Mouse (Mus musculus): ENCODE results near the gene Gm266. TPM values are rescaled to one million over a fixed set of nuclear protein-coding genes. Genes with fewer than 3 reads are reported as not detected.
A peak's percentile ranks its signal among the peaks of the same experiment; 100 is the strongest.

The Gm266 gene
- polyA plus RNA-seq, 1 experiment = 0.12 TPM

DNA sequence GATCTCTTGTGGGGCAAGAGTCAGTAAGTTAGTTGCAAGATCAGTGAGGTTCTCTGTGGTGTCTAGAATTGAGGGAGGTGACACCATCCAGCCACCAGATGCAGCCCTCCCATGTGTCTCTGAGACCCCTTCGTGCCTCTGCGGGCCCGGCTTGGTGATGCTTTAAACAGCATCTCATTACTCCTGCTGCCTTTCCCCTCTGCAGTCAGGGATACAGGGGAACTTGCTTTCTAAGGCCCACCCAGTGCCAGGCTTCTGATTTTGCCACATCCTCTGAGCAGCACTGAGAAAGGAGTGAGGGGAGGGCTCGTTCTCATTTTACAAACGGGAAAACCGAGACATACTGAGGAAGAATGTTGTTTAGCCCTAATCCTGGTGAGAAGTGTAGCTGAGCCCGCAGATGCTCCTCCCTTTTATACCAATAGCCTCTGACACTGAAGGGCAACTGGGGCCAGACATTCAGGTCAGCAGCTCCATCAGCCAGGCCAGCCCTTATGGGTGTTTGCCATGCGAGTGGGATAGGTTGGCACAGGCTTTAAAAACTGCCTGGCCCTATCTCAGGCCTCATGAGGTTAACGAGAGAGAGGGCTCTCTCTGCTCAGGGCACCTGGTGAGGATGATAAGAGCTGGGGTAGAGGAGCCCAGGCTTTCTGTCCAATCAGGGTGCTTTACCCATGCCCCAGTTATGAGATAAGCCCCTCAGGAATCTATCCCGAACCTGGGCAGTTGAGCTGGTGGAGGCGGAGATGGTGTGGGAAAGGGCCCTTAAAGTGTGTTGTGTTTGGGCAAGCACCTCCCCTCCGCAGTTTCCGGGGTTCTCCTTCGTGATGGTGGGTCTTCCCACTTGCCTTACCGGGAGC lies 42.4 kb downstream of the Gm266 start:
- TF ChIP-seq POLR2A (IDR thresholded peaks at IDR 0.05; ENCODE audit: borderline replicate concordance, extremely low read depth, low read depth, low read length) (no peak), CTCF (IDR thresholded peaks at IDR 0.05; ENCODE audit: insufficient read depth, low read length) (no peak)
- Histone ChIP-seq H3K4me1 (ENCODE audit: control insufficient read depth, insufficient read depth, low read length) (peaks cover 3% of the 10 kb centered on the region; the same call in 1 of the 2 replicates), H3K4me3 (replicated peaks; ENCODE audit: extremely low read depth, low read depth, low read length) (peak overlapping the region; percentile 63)
- no peak for DNase-seq
- WGBS = 54% methylated on average over 15 of the region's 15 CpGs

DNA sequence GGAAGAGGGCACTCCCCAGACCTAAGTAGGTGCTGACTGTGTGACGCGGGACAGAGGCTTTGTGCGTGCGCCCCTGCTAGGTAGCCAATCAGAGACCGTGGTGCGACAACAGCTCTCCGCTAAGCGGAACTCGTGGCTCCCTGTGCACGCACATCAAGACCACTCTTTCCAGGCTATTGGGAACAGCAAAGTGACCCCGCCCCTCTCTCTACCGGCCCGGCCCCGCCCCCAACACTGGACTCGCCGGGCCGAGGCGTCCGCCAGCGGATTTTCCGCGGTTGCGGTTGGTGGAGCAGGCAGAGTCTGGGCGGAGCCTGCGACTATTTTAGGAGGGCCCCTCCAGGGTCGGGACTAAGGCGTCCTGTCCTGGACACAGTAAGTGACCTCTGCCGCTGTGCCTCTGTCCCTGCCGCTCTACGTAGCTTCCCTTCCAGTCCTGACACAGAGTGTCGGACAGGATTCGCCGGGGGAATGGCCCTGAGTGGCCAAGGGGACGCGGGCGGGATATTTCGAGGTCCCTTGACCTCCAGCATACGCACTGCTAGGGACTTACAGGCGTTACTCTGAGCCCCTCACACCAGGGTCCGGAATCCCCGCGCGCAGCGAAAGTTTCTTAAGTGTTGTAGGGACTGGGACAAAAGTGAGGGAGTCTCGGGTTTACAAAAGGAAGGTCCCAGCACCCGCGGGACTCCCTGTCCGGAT lies 43.2 kb downstream of the Gm266 start, which contains the start of gene Tnfaip2:
TSS of gene Tnfaip2 (plus strand) at position 161 of the 702 bp plus-strand sequence.
- H3K4me1 ChIP-seq (ENCODE audit: control insufficient read depth, insufficient read depth, low read length) = peaks cover 3% of the 10 kb centered on the region; the same call in 1 of the 2 replicates
- peak; percentile 62 for DNase-seq
- peak within 1 kb of the TSS; percentile 63 for H3K4me3 ChIP-seq (replicated peaks; ENCODE audit: extremely low read depth, low read depth, low read length)
- 3% methylated on average over 48 of the region's 48 CpGs for WGBS
- peak; percentile 77; the same call in 1 of the 2 replicates for TF ChIP-seq POLR2A (IDR thresholded peaks at IDR 0.05; ENCODE audit: borderline replicate concordance, extremely low read depth, low read depth, low read length)
- TF ChIP-seq CTCF (IDR thresholded peaks at IDR 0.05; ENCODE audit: insufficient read depth, low read length) = no peak

DNA sequence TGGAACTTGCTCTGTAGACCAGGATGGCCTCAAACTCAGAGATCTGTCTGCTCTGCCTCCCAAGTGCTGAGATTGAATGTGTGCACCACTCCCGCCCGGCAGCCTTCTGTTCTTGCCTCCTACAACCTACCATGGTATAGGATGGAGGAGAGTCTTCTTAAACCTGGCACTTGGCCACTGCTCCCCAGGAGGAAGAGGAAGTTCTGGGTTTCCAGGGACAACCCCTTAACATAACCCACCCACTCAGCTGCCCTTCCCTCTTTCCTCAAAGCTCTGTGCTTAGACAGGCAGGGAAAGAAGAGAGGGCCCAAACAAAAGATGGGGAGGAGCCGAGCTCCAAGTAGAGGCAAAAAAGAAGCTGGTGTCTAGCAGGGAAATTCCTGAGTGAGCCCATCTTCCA lies 44.1 kb downstream of the Gm266 start:
- Histone ChIP-seq H3K4me1 (ENCODE audit: control insufficient read depth, insufficient read depth, low read length) (peaks cover 3% of the 10 kb centered on the region; the same call in 1 of the 2 replicates), H3K4me3 (replicated peaks; ENCODE audit: extremely low read depth, low read depth, low read length) (no peak overlapping the region)
- TF ChIP-seq POLR2A (IDR thresholded peaks at IDR 0.05; ENCODE audit: borderline replicate concordance, extremely low read depth, low read depth, low read length) (no peak), CTCF (IDR thresholded peaks at IDR 0.05; ENCODE audit: insufficient read depth, low read length) (no peak)
- DNase-seq = no peak
- 78% methylated on average over 3 of the region's 3 CpGs for WGBS

DNA sequence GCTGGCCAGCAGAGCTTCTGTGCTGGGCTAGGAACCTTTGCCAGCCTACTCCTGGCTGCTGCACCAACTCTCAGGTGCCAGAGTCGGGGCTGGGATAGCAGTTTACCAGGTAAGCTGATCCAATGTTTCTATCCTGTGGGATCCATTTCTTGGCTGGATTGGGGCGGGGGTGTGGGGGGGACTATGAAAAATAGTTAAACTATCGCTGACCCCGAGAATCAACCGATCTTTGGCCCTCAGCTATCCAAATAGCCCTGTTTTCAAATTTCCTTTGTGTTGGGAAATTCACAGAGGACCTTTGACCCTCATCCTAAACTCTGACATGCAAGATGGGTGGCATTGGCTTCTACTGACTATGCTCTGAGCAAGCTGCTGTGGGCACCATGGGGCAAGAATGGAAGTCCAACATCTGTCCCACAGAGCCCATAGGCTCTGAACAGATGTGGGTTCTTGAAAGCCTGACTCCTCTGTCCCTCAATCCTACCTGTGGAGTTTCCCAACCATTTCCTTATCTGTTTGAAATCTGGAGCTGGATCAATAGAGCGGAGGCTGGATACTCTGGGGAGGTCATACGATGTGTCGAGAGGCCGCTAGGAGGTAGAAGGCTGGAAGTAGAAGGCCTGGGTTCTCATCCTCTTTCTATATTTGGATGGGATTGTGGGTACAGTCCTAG lies 44.8 kb downstream of the Gm266 start:
- TF ChIP-seq POLR2A (IDR thresholded peaks at IDR 0.05; ENCODE audit: borderline replicate concordance, extremely low read depth, low read depth, low read length) (no peak), CTCF (IDR thresholded peaks at IDR 0.05; ENCODE audit: insufficient read depth, low read length) (no peak)

DNA sequence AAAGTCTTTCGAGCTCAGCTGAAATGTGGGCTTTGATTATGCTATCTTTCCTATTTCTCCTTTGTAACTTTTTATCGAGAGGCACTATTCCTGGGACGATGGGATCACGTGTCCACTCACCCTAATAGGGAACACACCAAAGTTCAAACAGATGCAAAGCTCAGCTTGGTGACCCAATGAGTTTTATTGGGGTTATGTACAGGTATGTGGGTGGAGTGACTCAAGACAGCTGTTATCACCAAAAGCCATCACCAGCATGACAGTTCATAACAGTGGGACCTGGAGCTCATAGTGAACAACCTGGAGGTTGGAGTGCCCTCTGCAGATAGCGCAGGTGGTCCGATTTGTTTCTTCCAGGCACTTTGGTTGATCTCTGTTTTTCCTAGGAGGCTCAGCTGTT lies 46.8 kb downstream of the Gm266 start:
- WGBS = 86% methylated on average over 6 of the region's 6 CpGs
- Histone ChIP-seq H3K4me1 (ENCODE audit: control insufficient read depth, insufficient read depth, low read length) (peaks cover 14% of the 10 kb centered on the region), H3K4me3 (replicated peaks; ENCODE audit: extremely low read depth, low read depth, low read length) (no peak overlapping the region)
- TF ChIP-seq POLR2A (IDR thresholded peaks at IDR 0.05; ENCODE audit: borderline replicate concordance, extremely low read depth, low read depth, low read length) (no peak), CTCF (IDR thresholded peaks at IDR 0.05; ENCODE audit: insufficient read depth, low read length) (no peak)
- no peak for DNase-seq

More for the DNA sequence above, 44.8 kb downstream of the Gm266 start:
- peaks cover 3% of the 10 kb centered on the region; the same call in 1 of the 2 replicates for H3K4me1 ChIP-seq (ENCODE audit: control insufficient read depth, insufficient read depth, low read length)
- WGBS = 89% methylated on average over 9 of the region's 9 CpGs
- DNase-seq = no peak
- no peak overlapping the region for H3K4me3 ChIP-seq (replicated peaks; ENCODE audit: extremely low read depth, low read depth, low read length)

DNA sequence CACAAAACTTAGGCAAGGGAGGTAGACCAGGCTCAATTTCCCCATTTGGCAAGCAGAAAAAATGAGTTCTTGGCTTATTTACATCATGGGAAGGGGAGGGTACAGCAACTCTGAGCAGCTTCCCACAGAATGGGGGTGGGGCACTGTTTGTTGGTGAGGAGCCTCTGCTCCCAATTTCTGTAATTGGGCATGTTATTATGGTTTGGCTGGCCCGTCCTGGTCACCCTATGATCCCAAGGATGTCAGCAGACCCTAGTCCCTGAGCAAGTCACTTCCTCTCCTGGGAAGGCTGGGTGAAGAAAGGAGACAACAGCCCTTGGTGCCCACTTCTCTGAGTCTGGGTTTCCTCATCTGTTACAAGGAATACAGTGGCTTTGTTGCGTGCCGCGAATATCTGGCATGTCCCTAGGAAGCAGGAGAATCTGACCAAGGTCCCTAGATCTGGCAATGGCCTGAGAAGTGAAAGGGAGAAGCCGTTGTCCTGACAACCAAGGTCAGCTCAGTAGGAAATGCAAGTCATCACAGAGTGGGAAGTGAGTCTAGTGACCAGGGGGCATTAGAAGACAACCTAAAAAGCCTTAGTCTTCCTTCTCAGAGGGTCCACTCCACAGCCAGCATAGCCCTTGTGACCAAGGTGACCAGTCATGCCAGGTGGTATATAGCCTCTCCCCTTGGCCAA lies 48.3 kb downstream of the Gm266 start:
- H3K4me3 ChIP-seq (replicated peaks; ENCODE audit: extremely low read depth, low read depth, low read length) = no peak overlapping the region
- H3K4me1 ChIP-seq (ENCODE audit: control insufficient read depth, insufficient read depth, low read length) = peaks cover 16% of the 10 kb centered on the region
- WGBS = 38% methylated on average over 5 of the region's 5 CpGs
- no peak for TF ChIP-seq CTCF (IDR thresholded peaks at IDR 0.05; ENCODE audit: insufficient read depth, low read length)
- TF ChIP-seq POLR2A (IDR thresholded peaks at IDR 0.05; ENCODE audit: borderline replicate concordance, extremely low read depth, low read depth, low read length) = no peak
- DNase-seq = no peak

DNA sequence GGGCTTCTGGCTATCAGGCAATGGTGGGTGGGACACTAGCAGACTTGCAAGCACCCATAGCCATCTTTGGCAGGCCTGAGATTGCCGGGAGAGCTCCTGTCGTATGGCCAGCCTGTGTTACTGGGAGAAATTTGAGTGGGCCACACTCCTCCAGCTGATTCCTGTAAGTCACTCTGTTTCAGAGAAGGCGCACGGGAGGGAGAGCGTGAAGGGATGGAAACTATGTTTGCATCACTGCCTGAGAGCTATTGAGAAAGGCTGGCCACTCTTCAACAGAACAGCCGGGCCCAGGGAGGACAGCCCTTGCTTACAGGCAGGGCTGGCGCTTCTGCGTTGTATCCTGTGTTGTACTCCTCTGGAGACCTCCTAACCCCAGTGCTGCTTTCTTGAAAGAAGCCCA lies 49.0 kb downstream of the Gm266 start:
- H3K4me1 ChIP-seq (ENCODE audit: control insufficient read depth, insufficient read depth, low read length) = peaks cover 13% of the 10 kb centered on the region
- peak; percentile 26 for DNase-seq
- H3K4me3 ChIP-seq (replicated peaks; ENCODE audit: extremely low read depth, low read depth, low read length) = no peak overlapping the region
- 49% methylated on average over 8 of the region's 8 CpGs for WGBS
- TF ChIP-seq CTCF (IDR thresholded peaks at IDR 0.05; ENCODE audit: insufficient read depth, low read length) = no peak
- 0 out of 2 replicates have a peak, but pooled peaks have one; percentile 14 for TF ChIP-seq POLR2A (IDR thresholded peaks at IDR 0.05; ENCODE audit: borderline replicate concordance, extremely low read depth, low read depth, low read length)

DNA sequence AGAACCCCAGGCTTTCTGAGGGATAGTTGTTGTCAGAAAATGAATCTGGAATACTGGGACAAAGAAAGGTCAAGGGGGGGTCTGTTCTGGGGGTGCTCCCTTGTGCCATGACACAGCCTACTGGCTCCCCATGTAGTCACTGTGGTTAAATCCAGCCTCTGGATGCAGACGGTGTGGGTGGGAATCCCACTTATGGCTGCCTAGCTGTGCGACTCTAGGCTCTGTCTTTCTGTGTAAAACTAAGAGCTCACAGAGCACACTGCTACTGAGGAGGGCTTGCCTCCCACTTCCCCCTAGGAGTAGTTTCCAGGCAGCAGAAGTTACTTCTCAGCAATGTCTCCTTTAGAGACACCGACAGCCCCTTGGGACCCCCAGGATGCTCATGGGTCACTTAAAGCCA lies 49.5 kb downstream of the Gm266 start:
- no peak for DNase-seq
- 80% methylated on average over 3 of the region's 3 CpGs for WGBS
- peaks cover 13% of the 10 kb centered on the region for H3K4me1 ChIP-seq (ENCODE audit: control insufficient read depth, insufficient read depth, low read length)
- TF ChIP-seq CTCF (IDR thresholded peaks at IDR 0.05; ENCODE audit: insufficient read depth, low read length) = no peak
- TF ChIP-seq POLR2A (IDR thresholded peaks at IDR 0.05; ENCODE audit: borderline replicate concordance, extremely low read depth, low read depth, low read length) = no peak
- no peak overlapping the region for H3K4me3 ChIP-seq (replicated peaks; ENCODE audit: extremely low read depth, low read depth, low read length)
